Mouse (Mus musculus): ENCODE measurements around the gene Gsk3b. TPM values are rescaled to one million over a fixed set of nuclear protein-coding genes. Genes with fewer than 3 reads are reported as not detected.

Gsk3b gene
- total RNA-seq (2023), result 10 to 100 TPM; 88.7 to 89.8 TPM

GRCm38 (mm10) chr16:38088629-38089446, at the start of gene Gsk3b:
Gsk3b (plus strand) TSS chr16:38089001.

GRCm38 (mm10) chr16:38294685-38295348, 206.0 kb downstream of the Gsk3b start, which contains the start of gene Nr1i2:
Nr1i2 (minus strand) TSS chr16:38294824.

Other genes with a start within 250 kb of the Gsk3b start
- not detected for gene Gm36028, start 227.9 kb upstream of the Gsk3b start, total RNA-seq (2023)
- 10 to 100 TPM; 36.9 to 37.0 TPM for gene Lrrc58, start 220.6 kb upstream of the Gsk3b start, total RNA-seq (2023)
- not detected for gene Gpr156, start 172.5 kb upstream of the Gsk3b start, total RNA-seq (2023)
- not detected for gene Nr1i2, start 205.8 kb downstream of the Gsk3b start, total RNA-seq (2023)